Mouse (Mus musculus): ENCODE measurements at regions not wholly inside any gene's neighbourhood (a gene's known extent, or its start where the extent isn't known, plus 50 kb on each side); places are given as distances from the start of the nearest gene placed in this dataset.

GRCm38 (mm10) chr3:140054634-140055033, 849.1 kb downstream of the Stpg2 start:
- no peak for TF ChIP-seq CTCF (IDR thresholded peaks at IDR 0.05; ENCODE audit: low read depth, low read length)
- TF ChIP-seq GATA1 (IDR thresholded peaks at IDR 0.05; ENCODE audit: borderline replicate concordance, low read length) = no peak
- no peak for TF ChIP-seq TAL1 (conservative IDR thresholded peaks at IDR 0.05; ENCODE audit: low read depth, low read length)

All from G1E (cell line).